Mouse (Mus musculus) erythroblast, adult 5-6 weeks (primary cell): ENCODE results near the gene Smyd4. TPM values are rescaled to one million over a fixed set of nuclear protein-coding genes. Genes with fewer than 3 reads are reported as not detected.

Experiments used
- ATAC-seq: replicated peaks from 2 replicates; pipeline ENCODE4 v1.8.0; 2016; ENCODE audit warnings: moderate number of reproducible peaks, mild to moderate bottlenecking, moderate TSS enrichment, inconsistent platforms; ENCODE audit not compliant: poor library complexity, low FRiP score, severe bottlenecking
- total RNA-seq, 2 experiments: library from RNA; stranded (forward) in 1 of 2; stranded (reverse) in 1 of 2; fragments of 150-400 nt in 1 of 2; fragments of 200-764, 138-1000 nt in 1 of 2; gene quantifications; 2 replicates each; pipeline versions ENCODE4 v1.2.3 to v1.2.4; 2015 to 2017; ENCODE audit warnings: low replicate concordance in 2 of 2

The Smyd4 gene
- total RNA-seq, 2 experiments from 2014 or later, result 1.4 to 8.5 TPM

DNA sequence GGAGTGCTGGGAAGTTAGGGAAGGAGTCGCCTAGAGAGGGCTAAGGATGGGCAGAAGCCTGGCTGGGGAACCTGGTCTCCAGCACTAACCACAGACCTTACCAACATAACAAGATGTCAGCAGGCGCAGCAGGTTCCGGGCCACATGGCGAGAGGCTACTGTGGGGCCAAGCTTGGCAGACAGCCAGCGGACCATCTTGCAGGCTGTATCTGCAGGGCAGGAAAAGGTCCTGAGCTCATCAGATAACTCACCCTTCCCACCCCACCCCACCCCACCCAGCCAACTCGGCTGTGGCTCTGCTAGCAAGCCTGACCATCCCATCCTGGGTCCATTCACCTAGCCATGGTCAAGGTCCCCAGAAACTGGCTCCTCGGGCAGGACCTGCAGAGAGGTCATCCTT is 101.5 kb downstream of the Smyd4 start:
- ATAC-seq, result peak; percentile 33

DNA sequence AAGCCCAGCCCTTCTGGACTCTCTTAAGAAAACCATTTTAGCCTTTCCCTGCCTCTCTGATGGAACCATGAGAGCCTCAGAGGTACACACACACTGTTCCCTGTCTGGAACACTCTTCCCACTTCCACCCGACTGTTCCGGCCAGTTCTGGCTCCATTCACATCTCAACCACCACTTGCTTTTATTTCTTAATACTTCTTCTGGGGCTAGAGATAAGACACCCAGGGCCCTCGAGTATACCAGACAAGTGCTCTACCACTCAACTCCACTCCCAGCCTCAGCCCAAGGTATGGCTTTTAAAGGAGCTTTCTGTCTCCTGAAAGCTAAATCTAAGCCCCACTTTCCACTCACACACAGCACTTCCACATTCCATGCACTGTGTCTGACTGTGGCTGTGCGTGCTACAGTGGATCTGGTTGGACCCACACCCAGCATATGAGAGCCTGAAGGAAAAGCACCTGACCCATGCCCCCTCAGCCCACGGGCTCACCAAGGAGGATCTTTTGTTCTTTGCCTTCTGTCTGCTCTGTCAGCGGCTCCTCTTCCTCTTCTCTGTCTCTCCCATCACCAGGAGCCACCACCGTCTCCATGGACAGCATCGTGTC is 102.2 kb downstream of the Smyd4 start:
- ATAC-seq, result peak; percentile 57

DNA sequence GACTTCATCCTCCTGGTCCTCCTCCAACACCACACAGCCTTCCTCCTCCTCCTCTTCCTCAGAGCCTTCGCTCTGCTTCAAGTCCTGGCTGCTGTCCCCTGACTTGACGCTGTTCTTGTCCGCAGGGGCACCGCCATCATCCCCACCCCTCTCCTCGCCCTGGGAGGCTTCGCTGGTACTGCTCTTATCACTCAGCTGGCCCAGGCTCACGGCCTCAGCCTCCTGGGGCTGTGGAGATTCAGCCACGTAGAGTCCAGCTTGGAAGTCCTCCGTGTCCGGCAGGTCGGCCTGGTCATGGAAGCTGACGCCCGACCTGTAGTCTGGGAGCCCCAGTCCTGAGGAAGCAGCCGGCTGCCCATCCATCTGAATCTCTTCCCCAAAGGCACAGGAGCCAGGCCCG is 102.7 kb downstream of the Smyd4 start:
- peak; percentile 48 for ATAC-seq

DNA sequence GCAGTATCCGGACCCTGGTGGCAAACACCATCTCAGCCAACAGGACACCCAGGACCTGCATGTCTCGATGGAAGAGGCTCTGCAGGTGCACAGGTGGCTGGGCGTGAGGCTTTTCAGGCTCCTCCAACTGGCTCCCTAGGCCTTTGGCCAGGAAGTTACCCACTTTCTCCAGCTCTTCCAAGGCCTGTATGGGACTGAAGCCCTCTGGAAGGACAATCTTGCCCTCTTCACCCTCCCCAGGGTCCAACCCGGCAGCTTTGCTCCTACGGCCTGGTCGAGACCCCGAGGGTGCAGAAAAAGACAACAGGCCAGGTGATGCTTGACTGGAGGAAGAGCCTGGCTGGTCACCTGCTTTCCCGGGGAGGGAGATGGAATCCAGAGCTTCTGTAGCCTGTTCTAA is 103.8 kb downstream of the Smyd4 start:
- ATAC-seq, result no peak

DNA sequence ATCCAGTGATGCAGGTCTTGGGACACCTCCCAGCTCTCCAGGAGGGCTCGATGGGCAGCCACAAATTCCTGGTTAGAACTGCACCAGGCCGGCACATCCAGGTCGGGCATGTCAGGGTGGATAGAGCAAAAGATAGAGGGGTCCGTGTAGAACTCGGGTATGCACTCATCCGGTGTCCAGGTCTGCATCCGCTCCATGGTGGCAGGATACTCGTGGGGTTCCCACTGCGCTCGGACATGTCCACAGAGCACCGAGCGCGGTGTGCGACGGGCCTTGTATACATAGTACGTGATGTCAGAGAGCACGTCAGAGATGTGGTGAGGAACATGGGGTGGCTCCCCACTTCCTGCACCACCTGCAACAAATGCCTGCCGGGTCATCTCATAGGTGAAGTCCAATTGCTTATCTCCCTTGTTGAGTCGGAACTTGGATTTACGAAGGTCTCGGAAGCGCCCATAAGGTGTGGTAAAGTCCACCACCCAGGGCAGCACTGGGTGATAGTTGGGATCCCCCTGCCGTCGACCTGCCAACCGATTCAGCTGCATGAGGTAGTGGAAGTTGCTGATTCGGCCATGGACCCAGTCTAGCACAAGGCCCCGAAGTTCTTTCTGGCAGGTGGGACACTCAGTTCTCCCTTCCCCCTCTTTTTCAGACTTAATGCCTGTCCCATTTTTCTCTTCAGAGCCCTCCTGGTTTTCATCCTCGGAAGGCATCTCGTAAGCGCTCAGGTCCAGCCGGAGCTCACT is 104.8 kb downstream of the Smyd4 start:
- no peak for ATAC-seq

DNA sequence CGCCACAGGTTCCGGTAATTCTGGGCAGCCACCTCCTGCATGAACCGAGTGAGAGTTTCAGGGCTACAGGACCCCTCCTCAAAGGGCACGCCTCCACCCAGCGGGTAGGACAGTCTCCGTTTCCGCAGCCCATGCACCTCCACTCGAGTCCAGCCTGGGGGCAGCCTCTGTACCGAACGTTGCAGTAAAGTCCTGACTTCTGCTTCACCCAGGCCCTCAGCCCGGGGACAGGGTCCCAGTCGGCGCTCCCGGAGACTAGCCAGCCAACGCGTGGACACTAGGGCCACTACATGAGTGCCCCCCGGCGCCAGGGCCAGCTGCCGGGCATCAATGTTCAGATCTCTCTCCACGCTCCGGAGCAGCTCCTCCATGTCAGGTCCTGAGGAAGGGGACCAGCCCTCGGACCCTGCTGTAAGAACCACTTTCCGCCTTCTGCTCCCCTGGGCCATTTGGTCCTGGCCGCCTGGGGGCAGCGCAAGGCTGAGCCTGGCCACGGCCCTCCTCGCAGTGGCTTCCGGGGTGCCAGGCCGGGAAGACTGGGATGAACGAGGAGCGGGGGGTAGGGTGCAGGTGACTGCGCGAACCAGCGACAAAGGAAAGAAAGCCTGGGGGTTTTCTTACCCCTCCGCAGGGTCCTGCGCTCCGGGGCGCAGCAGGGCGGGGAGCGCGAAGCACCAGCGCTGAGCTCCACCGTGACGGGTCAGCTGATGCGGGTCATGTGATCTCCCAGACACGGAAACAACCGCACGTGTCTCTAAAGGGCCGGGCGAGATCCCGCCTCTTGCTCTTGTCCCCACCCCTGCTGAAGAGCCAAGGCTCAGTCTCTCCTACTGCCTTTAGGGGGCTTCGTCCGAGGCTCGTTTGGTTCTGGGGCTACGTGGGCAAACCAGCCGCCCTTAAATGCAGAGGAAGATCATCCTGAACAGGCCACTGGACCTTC is 106.0 kb downstream of the Smyd4 start, which contains the start of gene Wdr81:
Gene Wdr81, minus strand, starts transcription at position 727 of the 940 bp plus-strand sequence.
- peak; percentile 73 for ATAC-seq

Other genes starting within 250 kb of the Smyd4 start
- not detected in 2 replicates for gene Hic1, start 178.9 kb upstream of the Smyd4 start, total RNA-seq (2015; ENCODE audit: low replicate concordance)
- gene Hic1, start 178.9 kb upstream of the Smyd4 start, total RNA-seq (2017; ENCODE audit: low replicate concordance), result not detected in 2 replicates
- 1.9 and 6.7 TPM in 2 replicates for gene Ovca2, start 169.6 kb upstream of the Smyd4 start, total RNA-seq (2015; ENCODE audit: low replicate concordance)
- 4.6 and 5.7 TPM in 2 replicates for gene Ovca2, start 169.6 kb upstream of the Smyd4 start, total RNA-seq (2017; ENCODE audit: low replicate concordance)
- gene Dph1, start 157.2 kb upstream of the Smyd4 start, total RNA-seq (2015; ENCODE audit: low replicate concordance), result 0.58 and 4.2 TPM in 2 replicates
- 3.6 and 4.5 TPM in 2 replicates for gene Dph1, start 157.2 kb upstream of the Smyd4 start, total RNA-seq (2017; ENCODE audit: low replicate concordance)
- not detected in 2 replicates for gene Rtn4rl1, start 154.7 kb upstream of the Smyd4 start, total RNA-seq (2015; ENCODE audit: low replicate concordance)
- not detected in 2 replicates for gene Rtn4rl1, start 154.7 kb upstream of the Smyd4 start, total RNA-seq (2017; ENCODE audit: low replicate concordance)
- gene Rpa1, start 109 bp upstream of the Smyd4 start, total RNA-seq (2015; ENCODE audit: low replicate concordance), result 7.5 and 15.7 TPM in 2 replicates
- 47.8 and 64.4 TPM in 2 replicates for gene Rpa1, start 109 bp upstream of the Smyd4 start, total RNA-seq (2017; ENCODE audit: low replicate concordance)
- gene Serpinf1, start 74.3 kb downstream of the Smyd4 start, total RNA-seq (2015; ENCODE audit: low replicate concordance), result 3.8 and 10.4 TPM in 2 replicates
- 3.7 and 4.9 TPM in 2 replicates for gene Serpinf1, start 74.3 kb downstream of the Smyd4 start, total RNA-seq (2017; ENCODE audit: low replicate concordance)
- 4.6 TPM in 1 of 2 replicates, not detected in the other for gene Serpinf2, start 91.2 kb downstream of the Smyd4 start, total RNA-seq (2015; ENCODE audit: low replicate concordance)
- 0.70 and 0.94 TPM in 2 replicates for gene Serpinf2, start 91.2 kb downstream of the Smyd4 start, total RNA-seq (2017; ENCODE audit: low replicate concordance)
- 22.6 and 24.8 TPM in 2 replicates for gene Wdr81, start 106.3 kb downstream of the Smyd4 start, total RNA-seq (2015; ENCODE audit: low replicate concordance)
- 27.3 and 28.2 TPM in 2 replicates for gene Wdr81, start 106.3 kb downstream of the Smyd4 start, total RNA-seq (2017; ENCODE audit: low replicate concordance)
- gene Tlcd2, start 113.3 kb downstream of the Smyd4 start, total RNA-seq (2015; ENCODE audit: low replicate concordance), result 1.5 and 3.7 TPM in 2 replicates
- 1.3 and 5.5 TPM in 2 replicates for gene Tlcd2, start 113.3 kb downstream of the Smyd4 start, total RNA-seq (2017; ENCODE audit: low replicate concordance)
- 42.3 and 43.5 TPM in 2 replicates for gene Prpf8, start 138.4 kb downstream of the Smyd4 start, total RNA-seq (2015; ENCODE audit: low replicate concordance)
- gene Prpf8, start 138.4 kb downstream of the Smyd4 start, total RNA-seq (2017; ENCODE audit: low replicate concordance), result 26.5 and 27.0 TPM in 2 replicates
- gene Rilp, start 161.7 kb downstream of the Smyd4 start, total RNA-seq (2015; ENCODE audit: low replicate concordance), result not detected in 2 replicates
- not detected in 2 replicates for gene Rilp, start 161.7 kb downstream of the Smyd4 start, total RNA-seq (2017; ENCODE audit: low replicate concordance)
- gene Scarf1, start 165.1 kb downstream of the Smyd4 start, total RNA-seq (2015; ENCODE audit: low replicate concordance), result 0.42 TPM in 1 of 2 replicates, not detected in the other
- gene Scarf1, start 165.1 kb downstream of the Smyd4 start, total RNA-seq (2017; ENCODE audit: low replicate concordance), result 0.42 and 1.4 TPM in 2 replicates
- 6.7 and 11.9 TPM in 2 replicates for gene Slc43a2, start 183.3 kb downstream of the Smyd4 start, total RNA-seq (2015; ENCODE audit: low replicate concordance)
- 9.1 and 14.9 TPM in 2 replicates for gene Slc43a2, start 183.3 kb downstream of the Smyd4 start, total RNA-seq (2017; ENCODE audit: low replicate concordance)
- 44.7 and 47.5 TPM in 2 replicates for gene Pitpna, start 239.7 kb downstream of the Smyd4 start, total RNA-seq (2015; ENCODE audit: low replicate concordance)
- 16.2 and 22.4 TPM in 2 replicates for gene Pitpna, start 239.7 kb downstream of the Smyd4 start, total RNA-seq (2017; ENCODE audit: low replicate concordance)